Mouse (Mus musculus): Measurements from ENCODE around the gene Gm8947.
A peak's percentile ranks its signal among the peaks of the same experiment; 100 is the strongest.
"Not testable (repeated sequence)": the region's sequence is repeated elsewhere in the genome, so short reads cannot be mapped to it uniquely, and the experiment has no call there.

Gene Gm8947

GRCm38 (mm10) chr1:151192075-151192474 lies at the start of gene Gm8947:
Gene Gm8947 (plus strand): TSS chr1:151192376.
- DNase-seq (ENCODE audit: low read depth, low spot score) = not testable (repeated sequence)

DNA sequence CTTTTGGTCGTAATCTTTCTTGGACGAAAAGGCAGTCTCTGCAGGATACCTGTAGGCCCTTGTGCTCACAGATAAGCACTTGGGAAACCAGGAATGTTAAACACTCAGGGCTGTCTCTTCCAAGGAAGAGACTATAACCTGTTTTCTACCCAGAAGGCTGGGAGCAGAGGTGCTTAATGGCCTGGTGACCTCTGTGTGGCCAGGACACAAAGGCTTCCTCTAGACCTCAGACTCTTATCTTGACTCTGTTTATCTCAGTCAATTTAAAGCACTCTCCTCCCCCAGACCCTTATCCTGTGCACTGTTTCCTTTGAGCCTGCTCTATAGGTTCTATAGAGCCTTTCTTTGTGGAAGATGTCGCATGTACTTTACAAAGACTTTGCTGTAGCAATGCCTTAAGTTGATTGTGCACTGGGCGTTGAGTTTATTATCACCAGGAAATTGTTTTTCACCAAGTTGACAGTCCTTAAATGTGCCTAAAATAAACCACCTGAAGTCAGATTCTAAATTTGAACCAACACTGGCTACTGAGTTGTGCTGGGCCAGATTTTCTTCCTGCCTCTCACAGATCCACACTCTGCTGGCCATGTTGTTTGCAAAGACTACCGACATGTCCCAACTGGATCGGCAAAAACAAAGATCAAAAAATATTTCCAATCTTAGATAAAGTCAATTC lies 47.6 kb upstream of the Gm8947 start:
- no peak for DNase-seq (ENCODE audit: low read depth, low spot score)

GRCm38 (mm10) chr1:151147801-151148200 lies 44.4 kb upstream of the Gm8947 start:
- no peak for DNase-seq (ENCODE audit: low read depth, low spot score)

GRCm38 (mm10) chr1:151150211-151150610 lies 42.0 kb upstream of the Gm8947 start:
- DNase-seq (ENCODE audit: low read depth, low spot score) = no peak

- no peak for DNase-seq (ENCODE audit: low read depth, low spot score)
Observed at GRCm38 (mm10) chr1:151151089-151151488, 41.1 kb upstream of the Gm8947 start.

- no peak for DNase-seq (ENCODE audit: low read depth, low spot score)
Observed at GRCm38 (mm10) chr1:151153056-151153652, 39.0 kb upstream of the Gm8947 start.

DNA sequence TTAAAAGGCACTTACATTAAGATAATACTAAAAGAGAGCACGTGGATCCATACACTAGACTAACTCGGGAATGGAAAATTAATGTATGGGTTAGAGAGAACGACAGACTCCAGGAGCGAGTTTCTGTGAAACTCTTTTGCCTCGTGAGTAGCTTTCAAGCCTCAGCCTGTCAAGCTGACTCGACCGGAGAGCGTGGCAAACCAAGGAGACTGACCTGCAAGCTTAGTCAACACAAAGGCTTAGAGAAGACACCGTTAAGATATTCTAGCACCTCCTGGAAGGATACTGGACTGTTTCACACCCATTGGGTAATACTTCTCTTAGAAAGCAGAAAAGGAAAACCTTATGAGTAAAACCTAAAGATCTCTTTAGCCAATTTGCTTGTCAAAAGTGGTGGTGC lies 38.0 kb upstream of the Gm8947 start:
- DNase-seq (ENCODE audit: low read depth, low spot score) = not testable (repeated sequence)

DNA sequence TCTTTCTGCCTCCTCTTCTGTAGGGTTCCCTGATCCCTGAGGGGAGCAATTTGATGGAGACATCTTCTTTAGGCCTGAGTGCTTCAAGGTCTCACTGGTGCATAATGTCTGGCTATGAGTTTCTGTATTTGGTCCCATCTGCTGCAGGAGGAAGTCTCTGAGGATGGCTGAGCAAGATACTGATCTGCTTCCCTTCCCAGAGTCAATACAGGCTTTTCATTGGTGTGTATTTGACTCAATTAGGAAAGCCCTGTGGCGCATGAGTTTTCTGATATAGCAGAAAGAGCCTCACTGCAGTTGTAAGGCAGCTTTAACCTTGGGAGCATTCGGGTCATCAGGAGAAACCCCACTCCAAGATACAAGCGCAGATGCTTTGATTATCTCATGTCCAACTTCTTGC lies 36.0 kb upstream of the Gm8947 start:
- DNase-seq (ENCODE audit: low read depth, low spot score) = no peak

DNA sequence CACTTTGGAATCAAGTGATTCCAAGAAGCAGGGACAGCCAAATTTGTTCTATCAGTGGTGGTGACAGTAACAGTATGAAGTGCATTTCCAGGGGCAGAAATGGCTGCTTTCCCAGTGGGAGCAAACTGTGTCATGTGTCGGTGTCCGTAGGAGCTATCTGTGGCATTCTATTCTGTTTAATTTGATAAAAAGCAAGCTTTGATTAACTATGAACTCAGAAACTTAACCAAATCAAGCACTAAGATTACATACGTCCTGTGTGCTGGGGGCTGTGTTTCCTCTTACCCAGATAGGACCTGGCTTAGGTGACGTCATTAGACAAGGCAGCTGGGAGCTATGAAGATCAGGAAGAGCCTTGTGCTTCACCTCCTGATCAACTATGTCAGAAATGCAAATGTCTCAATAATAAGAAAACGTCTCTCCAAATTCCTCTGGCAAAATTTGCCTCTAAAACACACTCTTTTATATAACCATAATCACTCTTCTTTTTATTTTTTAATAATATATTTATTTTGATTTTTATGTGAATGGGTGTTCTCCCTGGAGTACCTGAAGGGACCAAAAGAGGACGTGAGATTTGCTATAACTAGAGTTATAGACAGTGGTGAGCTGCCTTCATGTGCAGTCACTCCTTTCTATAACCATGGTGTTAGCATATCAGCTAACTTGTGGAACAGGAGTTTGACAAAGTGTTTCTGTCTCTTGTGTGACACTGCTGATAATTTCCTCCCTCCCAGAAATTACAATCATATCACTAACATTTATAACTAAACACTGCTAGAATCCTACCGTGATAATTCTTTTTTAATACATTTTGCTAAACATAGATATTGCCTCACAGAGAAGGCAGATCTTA lies 35.2 kb upstream of the Gm8947 start:
- no peak for DNase-seq (ENCODE audit: low read depth, low spot score)

DNA sequence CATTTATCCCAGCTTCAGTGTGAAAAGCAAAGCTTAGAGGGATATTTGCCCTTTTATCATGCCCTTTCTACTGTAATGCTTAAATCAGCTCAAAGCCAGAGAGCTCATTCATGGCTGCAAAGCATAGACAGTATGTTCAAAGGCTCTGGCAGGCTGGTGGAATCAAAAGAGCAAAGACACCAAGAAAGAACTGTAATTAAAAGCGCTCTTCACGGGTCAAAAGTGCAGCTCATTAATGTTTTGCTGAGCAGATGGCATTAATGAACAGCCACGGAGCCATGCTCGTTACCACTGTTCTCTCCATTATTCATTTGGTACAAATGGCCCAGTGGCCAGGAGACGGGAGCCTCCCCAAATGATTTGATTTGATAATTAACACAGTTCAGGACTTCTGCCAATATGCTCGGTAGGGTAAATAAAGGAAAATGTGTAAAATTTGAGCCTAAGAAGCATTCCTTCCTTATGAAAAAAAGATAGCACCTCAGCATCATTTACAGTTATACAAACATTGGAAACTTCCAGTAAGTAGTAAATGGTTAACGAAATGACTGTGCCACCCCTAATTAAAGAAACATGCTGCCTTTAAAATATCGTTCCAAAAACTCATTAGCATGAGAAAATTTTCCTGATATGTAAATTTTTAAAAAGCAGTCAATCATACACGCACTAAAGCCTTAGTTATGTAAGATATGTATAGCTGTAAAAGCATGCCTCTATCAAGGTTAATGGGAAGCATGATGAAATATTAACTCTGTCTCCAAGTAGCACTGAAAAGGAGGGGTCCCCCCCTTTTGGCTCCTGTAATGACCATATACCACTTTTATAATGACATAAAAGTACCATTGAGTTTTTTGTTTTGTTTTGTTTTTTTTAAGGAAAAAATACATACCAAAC lies 34.0 kb upstream of the Gm8947 start:
- DNase-seq (ENCODE audit: low read depth, low spot score) = no peak

DNA sequence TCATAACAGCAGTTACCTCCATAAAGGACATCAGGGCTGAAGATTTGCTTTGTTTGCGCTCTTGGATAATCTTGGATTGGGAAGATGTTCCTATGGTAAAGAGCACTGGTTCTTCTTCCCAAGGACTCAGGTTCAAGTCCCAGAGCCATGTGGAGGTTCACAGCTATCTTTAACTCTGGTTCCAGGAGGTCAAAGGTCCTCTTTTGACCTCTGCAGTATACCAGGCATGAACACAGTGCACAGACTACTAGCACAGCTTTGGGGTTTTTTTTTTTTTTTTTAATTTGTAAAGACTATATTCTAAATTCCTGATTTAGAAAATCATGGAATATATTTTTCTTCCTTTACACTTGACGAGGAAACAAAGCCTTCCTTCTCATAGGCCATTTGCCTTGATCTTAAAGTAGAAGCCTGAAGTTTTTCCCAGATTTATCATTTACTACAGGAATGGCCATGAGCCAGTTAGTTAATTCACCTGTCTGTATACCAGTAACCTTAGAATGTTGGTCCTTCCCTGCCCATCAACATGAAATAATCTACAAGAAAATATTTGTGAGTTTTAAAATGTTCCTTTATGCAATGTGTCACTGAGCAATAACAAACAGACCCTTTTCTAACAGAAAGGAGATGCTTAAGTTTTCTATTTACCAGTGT lies 33.2 kb upstream of the Gm8947 start:
- DNase-seq (ENCODE audit: low read depth, low spot score) = no peak

DNA sequence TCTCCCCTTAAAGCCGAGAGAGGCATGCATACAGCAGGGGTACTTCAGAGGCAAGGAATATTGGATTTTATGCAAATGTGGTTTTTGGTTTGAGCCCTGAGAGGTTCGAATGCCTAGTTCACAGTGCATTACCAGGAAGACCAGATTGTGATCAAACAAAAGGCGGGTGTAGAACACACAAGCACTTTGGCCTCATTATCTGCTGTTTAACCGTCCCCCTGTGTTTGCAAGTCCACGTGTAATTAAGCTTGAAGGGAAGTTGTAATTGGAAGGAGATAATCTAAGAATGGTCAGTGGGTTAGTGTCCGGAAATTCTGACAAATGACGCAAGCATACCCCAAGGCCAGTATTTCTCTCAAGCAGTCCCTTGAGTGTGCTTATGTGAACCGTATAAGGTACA lies 26.1 kb upstream of the Gm8947 start:
- no peak for DNase-seq (ENCODE audit: low read depth, low spot score)

DNA sequence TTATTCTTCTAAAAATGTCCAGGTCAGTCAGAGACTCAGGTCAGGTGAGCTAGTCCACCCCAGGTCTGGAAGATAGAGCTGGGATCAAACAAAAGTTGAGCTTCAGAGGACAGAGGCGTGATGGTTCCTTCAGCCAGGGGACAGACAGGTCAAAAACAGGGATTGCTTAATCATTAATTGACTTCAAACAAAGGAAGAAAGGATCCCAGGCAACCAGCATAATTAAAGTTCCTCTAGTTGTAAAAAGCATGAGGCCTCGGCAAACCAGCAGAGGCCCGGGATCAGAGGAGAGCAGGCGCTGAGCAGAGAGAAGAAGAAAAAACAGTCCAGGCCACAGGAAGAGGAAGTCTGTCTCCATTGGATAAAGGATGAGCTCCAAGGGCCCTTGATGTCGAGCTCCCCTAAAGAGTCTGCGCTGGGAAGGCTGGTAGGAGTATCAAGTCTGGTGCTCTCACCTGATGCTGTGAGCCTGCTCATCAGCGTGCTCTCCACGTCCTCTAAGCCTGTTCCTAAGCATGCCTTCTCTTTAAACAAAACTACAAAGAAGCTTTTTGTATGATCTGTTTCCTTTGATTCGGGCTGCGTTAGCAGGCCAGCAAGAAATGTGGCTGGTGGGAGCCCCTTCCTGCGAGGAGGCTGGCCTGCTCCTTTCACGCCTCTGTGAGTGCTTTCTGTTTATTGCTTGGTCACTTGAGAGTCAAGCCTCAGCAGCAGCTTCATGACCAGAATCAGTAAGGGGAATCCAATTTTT lies 24.7 kb upstream of the Gm8947 start:
- DNase-seq (ENCODE audit: low read depth, low spot score) = no peak

DNA sequence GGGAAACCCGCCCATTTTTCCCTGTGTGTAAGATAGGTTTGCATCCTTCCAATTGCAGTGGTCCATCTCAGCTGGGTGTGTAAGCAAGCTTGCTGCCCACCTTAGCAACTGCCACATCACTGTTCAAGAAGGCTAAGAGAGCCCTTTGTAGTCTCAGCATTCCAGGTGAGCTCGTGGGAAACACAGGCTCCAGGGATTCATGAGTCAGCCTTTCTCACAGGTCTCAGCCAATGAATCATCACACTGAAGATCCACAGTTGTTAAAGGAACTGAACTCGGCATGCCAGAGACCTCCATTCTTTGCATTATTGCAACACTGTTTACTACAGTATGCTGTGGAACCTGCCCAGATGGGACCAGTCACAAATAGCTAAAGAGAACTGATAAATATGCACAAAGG lies 23.5 kb upstream of the Gm8947 start:
- no peak for DNase-seq (ENCODE audit: low read depth, low spot score)

- no peak for DNase-seq (ENCODE audit: low read depth, low spot score)
Observed at GRCm38 (mm10) chr1:151171572-151172461, 20.4 kb upstream of the Gm8947 start.

DNA sequence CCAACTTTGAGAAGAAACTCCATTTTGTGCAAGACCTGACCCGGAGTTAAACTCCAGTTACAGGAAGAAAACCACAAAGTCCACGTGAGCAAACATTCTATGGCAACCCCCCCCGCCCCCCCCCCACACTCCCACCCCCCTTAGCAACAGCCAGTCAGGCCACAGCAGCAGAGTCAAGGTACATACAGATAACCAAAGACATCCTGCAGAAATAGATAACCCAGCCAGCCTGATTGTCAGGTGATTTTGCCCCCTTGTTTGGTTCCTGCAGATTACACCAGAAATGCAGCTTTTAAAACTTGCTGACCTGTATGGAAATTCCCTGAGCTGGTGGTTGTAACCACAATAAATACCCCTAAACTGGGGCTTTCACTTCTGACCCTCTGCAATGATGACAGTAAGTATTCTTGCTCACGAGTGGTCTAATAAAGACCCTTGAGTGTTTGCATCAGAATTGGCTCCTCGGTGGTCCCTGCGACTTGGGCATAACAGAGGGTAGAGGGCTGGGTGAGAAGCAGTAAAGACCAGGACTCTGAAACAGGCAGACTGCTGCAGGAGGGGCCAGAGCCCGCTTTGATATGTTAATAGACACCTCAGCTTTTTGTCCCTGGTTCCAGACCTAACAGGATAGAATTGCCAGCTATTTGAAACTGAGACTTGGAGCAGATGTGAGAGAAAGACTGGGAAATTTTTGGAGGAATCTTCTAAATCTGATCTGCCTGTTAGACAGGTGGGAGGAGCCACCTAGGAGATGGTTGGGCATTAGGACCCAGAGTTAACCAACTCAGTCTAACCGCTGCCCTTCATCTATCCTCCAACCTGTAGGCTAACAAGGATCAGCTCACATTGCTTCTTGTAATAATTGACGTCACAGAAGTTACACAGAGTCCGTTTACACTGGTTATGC lies 14.9 kb upstream of the Gm8947 start:
- peak; percentile 80 for DNase-seq (ENCODE audit: low read depth, low spot score)

GRCm38 (mm10) chr1:151177937-151178271 lies 14.3 kb upstream of the Gm8947 start:
- DNase-seq (ENCODE audit: low read depth, low spot score) = no peak

DNA sequence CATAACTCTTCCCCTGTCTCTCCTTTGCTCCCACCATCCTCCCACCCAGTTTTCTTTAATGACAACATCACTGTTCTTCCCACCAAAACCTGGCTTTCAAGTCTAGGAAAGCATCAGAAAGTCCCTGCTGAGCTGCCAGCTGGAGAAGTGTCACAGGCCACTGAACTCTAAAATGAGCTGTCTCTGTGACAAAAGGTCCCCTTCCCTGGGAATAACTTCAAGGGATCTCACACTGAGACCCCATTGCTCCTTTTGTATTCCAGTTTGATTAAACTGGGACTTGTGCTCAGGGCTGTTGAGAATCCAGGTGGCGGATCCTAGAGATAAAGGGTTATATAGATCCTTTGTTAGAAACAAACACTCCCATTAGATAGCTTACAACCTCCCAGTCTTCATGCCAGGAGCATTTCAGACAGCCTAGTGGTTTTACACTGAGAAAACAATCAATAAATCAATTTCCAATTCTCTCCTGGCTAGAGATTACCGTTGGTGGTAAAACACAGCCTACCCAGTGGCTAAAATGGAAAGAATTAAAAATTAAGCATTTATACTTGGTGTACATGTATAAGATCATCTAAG lies 13.6 kb upstream of the Gm8947 start:
- DNase-seq (ENCODE audit: low read depth, low spot score) = no peak
